Mouse (Mus musculus): ENCODE data around the gene Ankrd13a.
"Not testable (repeated sequence)": the region's sequence is repeated elsewhere in the genome, so short reads cannot be mapped to it uniquely, and the experiment has no call there.

The Ankrd13a gene

DNA sequence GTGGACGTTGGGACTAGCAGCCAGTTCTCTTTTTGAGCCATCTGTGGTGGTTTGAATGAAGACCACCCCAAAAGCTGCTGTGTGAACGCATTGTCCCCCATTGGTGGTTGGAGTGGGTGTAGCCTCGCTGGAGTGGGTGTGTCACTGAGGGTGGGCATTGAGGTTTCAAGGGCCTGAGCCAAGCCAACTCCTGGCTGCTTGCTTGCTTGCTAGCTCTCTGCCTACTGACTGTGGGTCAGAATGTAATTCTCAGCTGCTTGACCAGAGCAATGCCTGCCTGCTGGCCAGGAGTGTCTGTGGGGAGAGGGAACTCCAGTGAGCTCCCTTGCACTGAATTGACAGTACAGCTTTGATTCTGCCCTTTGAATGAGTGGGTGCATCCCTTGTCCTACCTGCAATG lies 55.3 kb downstream of the Ankrd13a start:
- DNase-seq (ENCODE audit: low read depth), result no peak

DNA sequence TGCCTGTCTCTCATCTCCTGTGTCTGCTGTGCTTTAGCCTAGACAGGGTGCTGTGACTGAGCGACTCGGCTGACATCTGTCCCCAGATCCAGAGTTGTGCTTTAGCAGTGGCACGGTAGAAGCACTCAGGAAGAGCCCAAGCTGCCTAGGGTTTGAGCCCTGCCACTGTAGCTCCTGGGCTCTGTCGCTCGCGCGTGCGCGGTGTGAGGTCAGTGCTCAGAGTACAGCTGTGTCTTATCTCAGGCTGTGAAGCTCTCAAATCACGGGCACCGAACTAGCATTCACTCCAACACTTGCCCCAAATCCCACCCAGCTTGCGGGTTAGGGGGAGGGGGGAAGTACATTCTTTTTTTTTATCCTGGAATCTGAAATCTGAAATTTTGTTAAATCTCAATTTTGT lies 62.4 kb downstream of the Ankrd13a start:
- no peak for DNase-seq (ENCODE audit: low read depth)

DNA sequence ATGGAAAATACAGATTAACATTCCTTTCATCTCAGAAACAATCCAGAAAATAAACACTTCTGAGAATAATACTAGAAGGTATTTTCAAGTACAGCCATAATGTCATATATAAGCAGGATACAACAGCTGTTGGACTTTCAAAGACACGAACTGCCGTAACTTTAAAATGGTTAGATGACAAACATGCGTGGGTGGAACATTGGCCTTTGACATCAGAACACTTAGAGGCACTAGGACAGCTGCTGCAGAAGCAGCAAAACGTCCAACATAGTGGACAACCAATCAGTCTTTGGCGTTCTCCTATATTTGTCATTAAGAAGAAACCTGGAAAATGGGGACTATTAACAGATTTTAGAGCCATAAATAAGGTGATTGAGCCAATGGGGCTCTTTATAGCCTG lies 66.0 kb downstream of the Ankrd13a start:
- DNase-seq (ENCODE audit: low read depth), result not testable (repeated sequence)

- DNase-seq (ENCODE audit: low read depth), result not testable (repeated sequence)
Observed at GRCm38 (mm10) chr5:114842155-114842554, 67.7 kb downstream of the Ankrd13a start.

DNA sequence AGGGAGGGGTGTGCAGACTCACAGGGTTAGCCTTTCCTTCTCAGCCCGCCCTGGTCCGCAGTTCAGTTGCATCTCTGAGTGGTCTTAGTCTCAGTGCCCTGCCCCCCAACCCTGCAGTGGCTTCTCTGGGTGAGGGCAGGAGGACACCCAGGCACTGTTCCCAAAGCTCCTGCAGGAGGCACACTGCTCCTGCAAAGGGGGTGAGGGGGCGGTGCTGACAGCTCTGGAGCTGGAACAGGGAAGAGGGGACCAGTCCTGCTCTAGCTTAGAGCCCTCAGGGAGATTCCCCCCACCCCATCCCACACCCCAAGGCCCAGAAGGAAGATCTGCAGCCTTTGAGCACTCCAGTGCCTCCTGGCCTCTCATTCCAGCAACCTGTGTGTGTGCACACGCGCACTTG lies 68.2 kb downstream of the Ankrd13a start:
- DNase-seq (ENCODE audit: low read depth), result no peak

GRCm38 (mm10) chr5:114844371-114844770 lies 69.9 kb downstream of the Ankrd13a start:
- not testable (repeated sequence) for DNase-seq (ENCODE audit: low read depth)

- DNase-seq (ENCODE audit: low read depth), result no peak
Observed at GRCm38 (mm10) chr5:114851565-114852236, 77.2 kb downstream of the Ankrd13a start.

DNA sequence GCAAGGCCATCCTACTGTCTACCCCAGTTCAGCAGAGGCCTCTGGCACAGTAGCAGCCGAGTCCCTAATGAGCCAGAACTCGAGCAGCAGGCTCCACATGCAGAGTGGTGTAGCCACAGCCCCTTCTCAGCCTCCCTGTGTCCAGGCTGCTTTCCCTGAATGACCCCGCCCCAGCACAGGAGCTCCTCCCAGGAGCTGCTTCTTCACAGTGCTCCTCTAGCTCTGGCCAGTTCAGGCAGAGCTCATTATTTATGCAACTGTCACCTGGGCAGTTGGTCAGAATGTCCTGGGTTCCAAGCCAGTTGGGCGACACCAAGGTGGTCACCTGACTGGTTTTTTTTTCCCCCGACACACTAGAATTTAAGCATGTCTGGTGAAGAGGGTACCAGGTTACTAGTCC lies 78.9 kb downstream of the Ankrd13a start, which contains the start of gene 4930519G04Rik:
4930519G04Rik (plus strand) TSS at position 301 of the 400 bp plus-strand sequence.
- not testable (repeated sequence) for DNase-seq (ENCODE audit: low read depth)
